Mouse (Mus musculus): ENCODE data around the gene Rbpjl.

- TF ChIP-seq CTCF (conservative IDR thresholded peaks at IDR 0.05; ENCODE audit: low read length) (no peak), POU5F1 (IDR thresholded peaks at IDR 0.05; ENCODE audit: borderline replicate concordance, low read length) (no peak), NANOG (IDR thresholded peaks at IDR 0.05; ENCODE audit: borderline replicate concordance, low read length) (no peak)
Measured at GRCm38 (mm10) chr2:164377478-164378426, 25.2 kb upstream of the Rbpjl start.
